Mouse (Mus musculus): Measurements from ENCODE around the gene Xrra1.
A peak's percentile ranks its signal among the peaks of the same experiment; 100 is the strongest.

The Xrra1 gene

GRCm38 (mm10) chr7:99851121-99851520 is 7.8 kb upstream of the Xrra1 start:
- no peak for DNase-seq (ENCODE audit: low spot score in 2 of 2)

- DNase-seq (ENCODE audit: low spot score in 2 of 2), result no peak
Observed at GRCm38 (mm10) chr7:99851618-99852017, 7.3 kb upstream of the Xrra1 start.

GRCm38 (mm10) chr7:99853350-99853749 is 5.6 kb upstream of the Xrra1 start:
- no peak for DNase-seq (ENCODE audit: low spot score in 2 of 2)

- DNase-seq (ENCODE audit: low spot score in 2 of 2), result no peak
Observed at GRCm38 (mm10) chr7:99854311-99854710, 4.6 kb upstream of the Xrra1 start.

GRCm38 (mm10) chr7:99856266-99856861 is 2.6 kb upstream of the Xrra1 start:
- peak; percentile 31 to 38 for DNase-seq (ENCODE audit: low spot score in 2 of 2)

GRCm38 (mm10) chr7:99858175-99858812 is 622 bp upstream of the Xrra1 start:
- DNase-seq (ENCODE audit: low spot score in 2 of 2), result no peak

- no peak for DNase-seq (ENCODE audit: low spot score in 2 of 2)
Observed at GRCm38 (mm10) chr7:99863362-99863761, 4.4 kb downstream of the Xrra1 start, which contains the start of gene Spcs2. Gene Spcs2, minus strand, starts transcription at chr7:99863462.

- no peak for DNase-seq (ENCODE audit: low spot score in 2 of 2)
Observed at GRCm38 (mm10) chr7:99864241-99865028, 5.5 kb downstream of the Xrra1 start.

GRCm38 (mm10) chr7:99865219-99865618 is 6.3 kb downstream of the Xrra1 start:
- DNase-seq (ENCODE audit: low spot score in 2 of 2), result no peak

GRCm38 (mm10) chr7:99869296-99869695 is 10.4 kb downstream of the Xrra1 start:
- DNase-seq (ENCODE audit: low spot score in 2 of 2), result no peak

GRCm38 (mm10) chr7:99873965-99874364 is 15.0 kb downstream of the Xrra1 start:
- no peak for DNase-seq (ENCODE audit: low spot score in 2 of 2)

- no peak for DNase-seq (ENCODE audit: low spot score in 2 of 2)
Observed at GRCm38 (mm10) chr7:99875891-99876290, 17.0 kb downstream of the Xrra1 start.

- DNase-seq (ENCODE audit: low spot score in 2 of 2), result peak; percentile 63 to 68
Observed at GRCm38 (mm10) chr7:99876345-99876744, 17.4 kb downstream of the Xrra1 start.

GRCm38 (mm10) chr7:99878254-99878653 is 19.3 kb downstream of the Xrra1 start:
- no peak for DNase-seq (ENCODE audit: low spot score in 2 of 2)

- DNase-seq (ENCODE audit: low spot score in 2 of 2), result no peak
Observed at GRCm38 (mm10) chr7:99887230-99887735, 28.4 kb downstream of the Xrra1 start.

- DNase-seq (ENCODE audit: low spot score in 2 of 2), result no peak
Observed at GRCm38 (mm10) chr7:99887743-99888142, 28.8 kb downstream of the Xrra1 start.

- DNase-seq (ENCODE audit: low spot score in 2 of 2), result peak; percentile 11
Observed at GRCm38 (mm10) chr7:99889175-99889880, 30.4 kb downstream of the Xrra1 start.

- no peak for DNase-seq (ENCODE audit: low spot score in 2 of 2)
Observed at GRCm38 (mm10) chr7:99890168-99890755, 31.3 kb downstream of the Xrra1 start.

GRCm38 (mm10) chr7:99891471-99891870 is 32.6 kb downstream of the Xrra1 start:
- no peak for DNase-seq (ENCODE audit: low spot score in 2 of 2)

- DNase-seq (ENCODE audit: low spot score in 2 of 2), result no peak
Observed at GRCm38 (mm10) chr7:99892351-99892750, 33.4 kb downstream of the Xrra1 start.

- no peak for DNase-seq (ENCODE audit: low spot score in 2 of 2)
Observed at GRCm38 (mm10) chr7:99893967-99894366, 35.1 kb downstream of the Xrra1 start.

GRCm38 (mm10) chr7:99894478-99894877 is 35.6 kb downstream of the Xrra1 start:
- DNase-seq (ENCODE audit: low spot score in 2 of 2), result no peak
